Mouse (Mus musculus): ENCODE measurements around the gene Bag3. TPM values are rescaled to one million over a fixed set of nuclear protein-coding genes. Genes with fewer than 3 reads are reported as not detected.
"Not testable (repeated sequence)": the region's sequence is repeated elsewhere in the genome, so short reads cannot be mapped to it uniquely, and the experiment has no call there.

Gene Bag3
- polyA plus RNA-seq, 1 experiment from 2014 or later = 12.3 TPM

GRCm38 (mm10) chr7:128551087-128551457, 27.7 kb downstream of the Bag3 start:
- peaks cover 15% of the 10 kb centered on the region for H3K36me3 ChIP-seq
- H3K4me1 ChIP-seq (replicated peaks) = 0 out of 2 replicates have a peak, but pooled peaks cover 5% of the 10 kb centered on the region
- 44% methylated on average over 3 of the region's 3 CpGs for WGBS
- no peak overlapping the region for H3K4me2 ChIP-seq (replicated peaks)
- H3K27ac ChIP-seq = no peak overlapping the region
- H3K9me3 ChIP-seq = no peaks in the 10 kb centered on the region
- H3K9ac ChIP-seq = no peak overlapping the region
- ATAC-seq = no peak
- H3K4me3 ChIP-seq (replicated peaks) = no peak overlapping the region
- H3K27me3 ChIP-seq (replicated peaks) = no peaks in the 10 kb centered on the region

- Histone ChIP-seq H3K27me3 (replicated peaks) (no peaks in the 10 kb centered on the region), H3K9me3 (no peaks in the 10 kb centered on the region), H3K36me3 (0 out of 2 replicates have a peak, but pooled peaks cover under 1% of the 10 kb centered on the region), H3K4me1 (replicated peaks) (0 out of 2 replicates have a peak, but pooled peaks cover 5% of the 10 kb centered on the region), H3K9ac (no peak overlapping the region), H3K4me2 (replicated peaks) (no peak overlapping the region), H3K4me3 (replicated peaks) (no peak overlapping the region), H3K27ac (no peak overlapping the region)
- ATAC-seq = no peak
- WGBS = 17% methylated on average over 3 of the region's 3 CpGs
Measured at GRCm38 (mm10) chr7:128553105-128553705, 29.8 kb downstream of the Bag3 start.

GRCm38 (mm10) chr7:128554502-128554901, 31.1 kb downstream of the Bag3 start:
- Histone ChIP-seq H3K9me3 (no peaks in the 10 kb centered on the region), H3K9ac (no peak overlapping the region), H3K4me2 (replicated peaks) (no peak overlapping the region), H3K4me3 (replicated peaks) (no peak overlapping the region), H3K4me1 (replicated peaks) (0 out of 2 replicates have a peak, but pooled peaks cover 3% of the 10 kb centered on the region), H3K27me3 (replicated peaks) (no peaks in the 10 kb centered on the region), H3K27ac (no peak overlapping the region), H3K36me3 (no peaks in the 10 kb centered on the region)
- 67% methylated on average over 6 of the region's 6 CpGs for WGBS
- no peak for ATAC-seq

- no peak overlapping the region for H3K4me2 ChIP-seq (replicated peaks)
- H3K4me1 ChIP-seq (replicated peaks) = 0 out of 2 replicates have a peak, but pooled peaks cover 3% of the 10 kb centered on the region
- no peaks in the 10 kb centered on the region for H3K36me3 ChIP-seq
- H3K27ac ChIP-seq = no peak overlapping the region
- H3K9me3 ChIP-seq = no peaks in the 10 kb centered on the region
- H3K27me3 ChIP-seq (replicated peaks) = no peaks in the 10 kb centered on the region
- no peak overlapping the region for H3K4me3 ChIP-seq (replicated peaks)
- H3K9ac ChIP-seq = no peak overlapping the region
- WGBS = 75% methylated on average over 5 of the region's 5 CpGs
- ATAC-seq = no peak
Measured at GRCm38 (mm10) chr7:128555141-128555750, 31.8 kb downstream of the Bag3 start.

- 0 out of 2 replicates have a peak, but pooled peaks cover 3% of the 10 kb centered on the region for H3K4me1 ChIP-seq (replicated peaks)
- WGBS = 79% methylated on average over 1 of the region's 1 CpGs
- no peak overlapping the region for H3K4me3 ChIP-seq (replicated peaks)
- no peaks in the 10 kb centered on the region for H3K36me3 ChIP-seq
- H3K27me3 ChIP-seq (replicated peaks) = no peaks in the 10 kb centered on the region
- ATAC-seq = no peak
- H3K9me3 ChIP-seq = no peaks in the 10 kb centered on the region
- no peak overlapping the region for H3K4me2 ChIP-seq (replicated peaks)
- H3K9ac ChIP-seq = no peak overlapping the region
- no peak overlapping the region for H3K27ac ChIP-seq
Measured at GRCm38 (mm10) chr7:128556923-128557430, 33.6 kb downstream of the Bag3 start.

- no peaks in the 10 kb centered on the region for H3K27me3 ChIP-seq (replicated peaks)
- WGBS = 51% methylated on average over 4 of the region's 4 CpGs
- H3K27ac ChIP-seq = no peak overlapping the region
- no peak for ATAC-seq
- H3K9me3 ChIP-seq = no peaks in the 10 kb centered on the region
- H3K36me3 ChIP-seq = no peaks in the 10 kb centered on the region
- H3K9ac ChIP-seq = no peak overlapping the region
- no peak overlapping the region for H3K4me3 ChIP-seq (replicated peaks)
- 0 out of 2 replicates have a peak, but pooled peaks cover 3% of the 10 kb centered on the region for H3K4me1 ChIP-seq (replicated peaks)
- H3K4me2 ChIP-seq (replicated peaks) = no peak overlapping the region
Measured at GRCm38 (mm10) chr7:128563373-128563772, 40.0 kb downstream of the Bag3 start.

- 75% methylated on average over 7 of the region's 7 CpGs for WGBS
Measured at GRCm38 (mm10) chr7:128566311-128566710, 42.9 kb downstream of the Bag3 start.

GRCm38 (mm10) chr7:128567561-128568244, 44.3 kb downstream of the Bag3 start:
- ATAC-seq = no peak
- Histone ChIP-seq H3K36me3 (no peaks in the 10 kb centered on the region), H3K27me3 (replicated peaks) (no peaks in the 10 kb centered on the region), H3K27ac (no peak overlapping the region), H3K9me3 (no peaks in the 10 kb centered on the region), H3K4me1 (replicated peaks) (0 out of 2 replicates have a peak, but pooled peaks cover 3% of the 10 kb centered on the region), H3K4me3 (replicated peaks) (no peak overlapping the region), H3K9ac (no peak overlapping the region), H3K4me2 (replicated peaks) (no peak overlapping the region)
- WGBS = 85% methylated on average over 8 of the region's 8 CpGs

More at GRCm38 (mm10) chr7:128566311-128566710, 42.9 kb downstream of the Bag3 start:
- Histone ChIP-seq H3K9ac (no peak overlapping the region), H3K36me3 (no peaks in the 10 kb centered on the region), H3K27me3 (replicated peaks) (no peaks in the 10 kb centered on the region), H3K4me3 (replicated peaks) (no peak overlapping the region), H3K4me1 (replicated peaks) (0 out of 2 replicates have a peak, but pooled peaks cover 3% of the 10 kb centered on the region), H3K4me2 (replicated peaks) (no peak overlapping the region), H3K27ac (no peak overlapping the region), H3K9me3 (no peaks in the 10 kb centered on the region)
- no peak for ATAC-seq

GRCm38 (mm10) chr7:128569429-128569828, 46.0 kb downstream of the Bag3 start:
- 85% methylated on average over 2 of the region's 2 CpGs for WGBS
- not testable (repeated sequence) for ATAC-seq, H3K27ac ChIP-seq

GRCm38 (mm10) chr7:128569987-128570656, 46.7 kb downstream of the Bag3 start:
- Histone ChIP-seq H3K9me3 (no peaks in the 10 kb centered on the region), H3K36me3 (no peaks in the 10 kb centered on the region), H3K4me2 (replicated peaks) (no peak overlapping the region), H3K4me3 (replicated peaks) (no peak overlapping the region), H3K27me3 (replicated peaks) (no peaks in the 10 kb centered on the region), H3K27ac (no peak overlapping the region), H3K4me1 (replicated peaks) (0 out of 2 replicates have a peak, but pooled peaks cover under 1% of the 10 kb centered on the region), H3K9ac (no peak overlapping the region)
- 79% methylated on average over 8 of the region's 8 CpGs for WGBS
- no peak for ATAC-seq

More at GRCm38 (mm10) chr7:128569429-128569828, 46.0 kb downstream of the Bag3 start:
- H3K36me3 ChIP-seq; H3K27me3 ChIP-seq (replicated peaks); H3K9me3 ChIP-seq; H3K9ac ChIP-seq; H3K4me2 ChIP-seq (replicated peaks); H3K4me1 ChIP-seq (replicated peaks); H3K4me3 ChIP-seq (replicated peaks): not testable (repeated sequence)

- 85% methylated on average over 7 of the region's 7 CpGs for WGBS
- not testable (repeated sequence) for ATAC-seq; H3K9me3 ChIP-seq; H3K4me3 ChIP-seq (replicated peaks); H3K9ac ChIP-seq; H3K27ac ChIP-seq; H3K4me2 ChIP-seq (replicated peaks); H3K36me3 ChIP-seq; H3K4me1 ChIP-seq (replicated peaks); H3K27me3 ChIP-seq (replicated peaks)
Measured at GRCm38 (mm10) chr7:128570657-128571056, 47.2 kb downstream of the Bag3 start.

- no peaks in the 10 kb centered on the region for H3K4me1 ChIP-seq (replicated peaks)
- WGBS = 64% methylated on average over 4 of the region's 4 CpGs
- no peak overlapping the region for H3K9ac ChIP-seq
- H3K4me3 ChIP-seq (replicated peaks) = no peak overlapping the region
- no peak overlapping the region for H3K27ac ChIP-seq
- no peaks in the 10 kb centered on the region for H3K36me3 ChIP-seq
- no peak for ATAC-seq
- no peak overlapping the region for H3K4me2 ChIP-seq (replicated peaks)
- no peaks in the 10 kb centered on the region for H3K9me3 ChIP-seq
- no peaks in the 10 kb centered on the region for H3K27me3 ChIP-seq (replicated peaks)
Measured at GRCm38 (mm10) chr7:128572030-128572429, 48.6 kb downstream of the Bag3 start.
